Mouse (Mus musculus) testis, adult 2 months (tissue): ENCODE data around the gene Axin2. TPM values are rescaled to one million over a fixed set of nuclear protein-coding genes. Genes with fewer than 3 reads are reported as not detected.

ENCODE experiments used
- H3K27ac ChIP-seq: fragments of 200-500 bp; 2 replicates; pipeline ENCODE4 v1.5.1; 2012; ENCODE audit warnings: low read depth, low read length; ENCODE audit not compliant: control insufficient read depth, insufficient read depth
- H3K27me3 ChIP-seq: fragments of 200-500 bp; 2 replicates; pipeline ENCODE4 v1.6.1; 2012; ENCODE audit warnings: mild to moderate bottlenecking, low read length, moderate library complexity; ENCODE audit not compliant: control insufficient read depth, insufficient read depth
- H3K36me3 ChIP-seq: fragments of 200-500 bp; 2 replicates; pipeline ENCODE4 v1.6.1; 2012; ENCODE audit warnings: mild to moderate bottlenecking, low read length; ENCODE audit not compliant: control insufficient read depth, insufficient read depth
- H3K4me1 ChIP-seq: fragments of 200-500 bp; 2 replicates; pipeline ENCODE4 v1.6.1; 2012; ENCODE audit warnings: low read length; ENCODE audit not compliant: control insufficient read depth, insufficient read depth
- H3K4me3 ChIP-seq: fragments of 200-500 bp; 2 replicates; pipeline ENCODE4 v1.5.1; 2012; ENCODE audit warnings: low read depth, mild to moderate bottlenecking, low read length, moderate library complexity, mixed read lengths; ENCODE audit not compliant: control insufficient read depth
- CTCF ChIP-seq: fragments of 200-500 bp; IDR thresholded peaks from 2 replicates; pipeline ENCODE4 v1.5.1; 2012; ENCODE audit warnings: low read depth, mild to moderate bottlenecking, inconsistent platforms, low read length, moderate library complexity; ENCODE audit not compliant: control insufficient read depth, insufficient read depth, insufficient replicate concordance
- POLR2A ChIP-seq: fragments of 200-500 bp; IDR thresholded peaks from 2 replicates; pipeline ENCODE4 v1.6.1; 2012; ENCODE audit warnings: low read depth, mild to moderate bottlenecking, inconsistent platforms, low read length, moderate library complexity; ENCODE audit not compliant: control insufficient read depth
- polyA plus RNA-seq: library from polyadenylated mRNA; depleted of rRNA; stranded (reverse); fragments of >200 nt; gene quantifications from 2 replicates; pipeline ENCODE4 v1.2.3, GENCODE M21; 2012

The Axin2 gene
- polyA plus RNA-seq, 1 experiment, result 1.9 TPM

DNA sequence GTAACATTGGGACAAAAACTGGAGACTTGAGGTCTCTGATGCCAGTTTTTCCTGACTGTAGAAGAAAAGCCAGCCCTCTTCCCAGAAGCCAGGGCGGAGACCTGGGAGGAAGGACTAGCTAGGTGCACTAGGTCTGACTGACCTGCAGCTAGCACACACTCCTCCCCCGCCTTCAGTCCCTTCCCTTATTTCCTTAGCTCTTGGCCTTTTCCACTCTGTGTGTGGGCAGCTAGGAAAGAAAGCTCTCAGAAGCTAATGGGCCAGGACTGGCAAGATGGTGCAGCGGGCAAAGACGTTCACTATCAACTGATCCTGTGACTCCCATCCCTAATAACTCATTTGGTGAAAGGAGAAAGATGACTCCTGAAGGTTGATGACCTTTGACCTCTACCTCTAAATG is 17.8 kb upstream of the Axin2 start:
- TF ChIP-seq CTCF (no peak), POLR2A (no peak)
- Histone ChIP-seq H3K27ac (no peak overlapping the region; the same call in 1 of the 2 replicates), H3K4me3 (no peak overlapping the region), H3K4me1 (no peaks in the 10 kb centered on the region), H3K36me3 (no peaks in the 10 kb centered on the region), H3K27me3 (no peaks in the 10 kb centered on the region)

DNA sequence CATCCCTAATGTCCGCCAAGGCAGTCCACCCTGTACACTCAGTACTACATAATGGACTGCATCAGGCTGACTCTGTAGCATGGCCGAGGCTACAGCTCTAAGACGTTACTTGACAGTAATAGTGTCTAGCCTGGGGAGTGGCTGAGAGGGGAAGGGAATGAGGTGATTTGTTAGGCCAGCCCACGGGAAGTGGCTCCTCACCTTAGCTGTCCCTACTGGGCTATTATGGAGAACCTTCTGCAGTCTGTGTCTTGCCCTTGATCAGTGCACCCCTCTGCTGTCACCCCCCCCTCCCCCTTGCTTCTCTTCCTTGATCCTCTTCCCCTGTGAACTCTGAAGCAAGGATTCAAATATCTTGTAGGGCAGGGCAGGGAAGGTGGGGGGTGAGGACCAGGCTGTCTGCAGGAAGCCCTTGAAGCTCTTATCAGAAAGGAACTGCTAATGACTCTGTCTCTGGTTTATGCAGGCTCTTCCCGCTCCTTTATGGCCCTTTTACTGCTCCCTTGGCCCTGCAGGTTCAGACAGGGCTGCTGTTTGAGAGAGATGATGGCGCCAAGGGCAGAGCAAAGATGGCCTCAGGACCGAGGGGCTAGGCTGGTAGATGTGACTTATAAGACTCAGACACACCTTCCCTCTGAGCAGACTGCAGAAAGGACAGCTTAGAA is 13.4 kb upstream of the Axin2 start:
- Histone ChIP-seq H3K27ac (no peak overlapping the region), H3K27me3 (no peaks in the 10 kb centered on the region), H3K4me1 (peaks cover 12% of the 10 kb centered on the region), H3K36me3 (no peaks in the 10 kb centered on the region), H3K4me3 (no peak overlapping the region)
- no peak for TF ChIP-seq CTCF
- no peak for TF ChIP-seq POLR2A

DNA sequence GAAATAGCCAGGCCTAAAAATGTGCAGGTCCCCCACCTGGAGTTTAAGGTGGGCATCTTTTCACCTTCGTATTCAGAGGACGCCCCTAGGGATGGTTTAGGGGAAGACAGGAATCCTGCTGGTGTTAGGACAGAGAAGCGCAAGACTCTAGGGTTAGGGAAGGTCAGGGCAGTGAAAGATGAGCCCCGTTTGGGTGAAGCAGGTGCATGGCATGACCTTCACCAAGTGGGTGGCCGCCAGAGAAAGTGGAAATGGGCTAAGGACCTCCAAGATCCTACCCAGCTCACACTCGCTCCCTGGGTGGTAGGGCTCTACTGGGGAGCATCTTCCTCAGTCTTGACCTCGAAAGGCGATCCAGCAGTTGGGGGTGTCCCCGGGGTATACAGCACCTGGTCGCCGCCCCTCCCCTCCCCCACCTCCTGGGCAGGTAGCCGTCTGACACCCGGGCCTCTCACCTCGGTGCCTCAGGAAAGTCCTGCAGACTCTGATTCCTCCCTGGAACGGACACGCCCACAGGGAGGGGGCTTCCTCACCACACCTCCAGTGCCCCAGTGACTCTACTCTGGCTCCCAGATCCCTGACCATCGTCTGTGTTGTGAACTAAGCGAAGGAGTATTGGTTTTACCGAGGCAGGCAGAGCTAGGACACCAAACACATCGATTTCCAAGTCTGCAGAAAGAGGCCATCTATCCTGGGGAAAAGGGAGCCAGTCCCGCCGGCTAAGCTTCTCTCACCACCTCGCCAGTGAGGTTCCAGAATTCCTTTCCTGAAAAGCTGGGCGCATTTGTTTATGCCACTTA is 10.6 kb upstream of the Axin2 start:
- Histone ChIP-seq H3K4me1 (peaks cover 12% of the 10 kb centered on the region), H3K27me3 (no peaks in the 10 kb centered on the region), H3K4me3 (no peak overlapping the region; the same call in 1 of the 2 replicates), H3K36me3 (no peaks in the 10 kb centered on the region), H3K27ac (no peak overlapping the region)
- no peak for TF ChIP-seq POLR2A
- TF ChIP-seq CTCF, result no peak

DNA sequence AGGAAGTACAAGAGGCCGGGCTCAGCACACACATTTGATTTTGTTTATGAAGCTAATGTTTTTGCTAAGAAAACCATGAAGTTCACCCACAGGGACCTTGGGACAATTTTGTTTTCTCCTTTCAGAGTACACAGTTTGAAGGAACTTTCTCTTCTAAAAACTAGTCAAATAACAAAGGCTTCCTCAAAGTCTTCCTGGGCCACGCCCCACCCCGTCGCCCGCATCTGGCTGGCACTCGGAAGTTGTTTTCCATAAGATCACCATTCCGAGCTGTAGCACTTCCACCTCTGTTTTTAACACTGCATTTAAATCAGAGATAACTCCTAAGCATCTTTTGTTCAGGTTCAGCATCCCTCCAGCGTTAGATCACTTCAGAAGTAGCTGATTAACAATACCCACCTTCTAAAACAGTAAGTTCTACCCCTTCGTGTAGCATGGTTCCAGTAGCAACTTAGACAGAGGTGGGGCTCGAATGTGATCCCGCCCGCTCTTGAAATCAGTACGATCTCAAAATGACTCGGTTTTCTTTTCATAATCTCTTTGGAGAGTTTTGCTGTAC is 9.7 kb upstream of the Axin2 start:
- TF ChIP-seq POLR2A (no peak), CTCF (no peak)
- Histone ChIP-seq H3K36me3 (no peaks in the 10 kb centered on the region), H3K4me1 (peaks cover 12% of the 10 kb centered on the region), H3K4me3 (no peak overlapping the region), H3K27me3 (no peaks in the 10 kb centered on the region), H3K27ac (no peak overlapping the region)

DNA sequence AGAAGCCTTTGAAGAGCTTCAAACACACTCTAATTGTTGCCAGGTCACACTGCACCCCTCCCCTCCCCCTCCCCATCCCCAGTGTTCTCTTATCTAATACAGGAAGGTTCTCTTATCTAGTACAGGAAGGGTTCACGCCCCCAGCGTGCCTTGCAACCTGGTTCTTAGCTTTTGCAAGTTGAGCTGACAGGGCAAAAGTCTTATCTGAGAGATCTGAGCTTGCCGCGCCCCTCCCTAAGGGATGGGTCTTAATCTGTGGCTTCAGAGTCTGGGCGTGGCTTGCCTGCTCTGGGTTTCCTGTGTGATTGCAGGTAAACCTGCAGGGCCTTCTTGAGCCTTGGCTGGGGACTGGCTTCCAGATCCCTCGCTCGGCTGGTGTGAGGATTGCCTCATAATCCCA is 9.2 kb upstream of the Axin2 start:
- Histone ChIP-seq H3K27ac (no peak overlapping the region), H3K4me3 (no peak overlapping the region), H3K27me3 (no peaks in the 10 kb centered on the region), H3K4me1 (peaks cover 12% of the 10 kb centered on the region), H3K36me3 (no peaks in the 10 kb centered on the region)
- TF ChIP-seq POLR2A (no peak), CTCF (no peak)

DNA sequence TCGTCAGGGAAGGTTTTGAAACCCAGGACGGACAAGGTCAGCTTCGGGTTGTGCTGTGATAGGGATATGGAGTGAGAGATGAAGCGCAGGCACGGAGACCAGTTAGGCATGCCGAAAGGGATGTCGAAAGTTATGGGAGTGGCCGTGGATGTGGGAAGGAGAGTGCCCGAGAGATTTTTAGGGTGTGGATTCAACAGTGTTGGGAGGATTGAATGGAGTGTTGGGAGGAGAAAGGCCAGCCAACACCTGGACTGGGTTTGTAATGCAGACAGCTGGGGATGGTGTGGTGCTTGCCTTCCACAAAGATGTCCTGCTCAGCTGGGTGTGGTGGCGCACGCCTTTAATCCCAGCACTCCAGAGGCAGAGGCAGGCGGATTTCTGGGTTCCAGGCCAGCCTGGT is 8.0 kb upstream of the Axin2 start:
- no peak for TF ChIP-seq CTCF
- no peak for TF ChIP-seq POLR2A
- Histone ChIP-seq H3K4me1 (peaks cover 12% of the 10 kb centered on the region), H3K36me3 (no peaks in the 10 kb centered on the region), H3K27me3 (no peaks in the 10 kb centered on the region), H3K4me3 (no peak overlapping the region), H3K27ac (no peak overlapping the region)
